Comparison of ENCODE assay signal across 8 mouse cellular contexts in genomic region chr1:182340821-182341781, GRCm38 (mm10). TPM values are rescaled to one million over a fixed set of nuclear protein-coding genes. Genes with fewer than 3 reads are reported as not detected.
A peak's percentile ranks its signal among the peaks of the same experiment; 100 is the strongest.
DNase-seq lines count a peak whose midpoint lies in the region; ATAC-seq and TF ChIP-seq lines count a peak whose summit lies in the region.

Gene Fbxo28, minus strand, starts transcription at chr1:182341629.

- no peaks in the 10 kb centered on the region for H3K9me3 ChIP-seq in heart, embryonic 11.5 days (replicated peaks; ENCODE audit: control insufficient read depth, low read length)
- no peaks in the 10 kb centered on the region for H3K9me3 ChIP-seq in kidney, embryonic 16.5 days (ENCODE audit: low read length)

- H3K36me3 ChIP-seq in heart, embryonic 11.5 days (ENCODE audit: control insufficient read depth, insufficient read depth, low read length), result no peaks in the 10 kb centered on the region
- no peaks in the 10 kb centered on the region for H3K36me3 ChIP-seq in kidney, embryonic 16.5 days (ENCODE audit: insufficient read depth, low read length)
- H3K36me3 ChIP-seq in liver, adult 2 months (ENCODE audit: control insufficient read depth, insufficient read depth, low read length), result no peaks in the 10 kb centered on the region
- no peaks in the 10 kb centered on the region for H3K36me3 ChIP-seq in myocyte (ENCODE audit: control insufficient read depth, insufficient read depth)
- 0 out of 2 replicates have a peak, but pooled peaks cover 2% of the 10 kb centered on the region for H3K36me3 ChIP-seq in splenic B cell, adult 2 months (ENCODE audit: control insufficient read depth, insufficient read depth, low read length, poor library complexity, severe bottlenecking)

- peaks cover 16% of the 10 kb centered on the region for H3K4me1 ChIP-seq in heart, embryonic 11.5 days (ENCODE audit: control insufficient read depth, insufficient read depth, low read length)
- peaks cover 23% of the 10 kb centered on the region for H3K4me1 ChIP-seq in kidney, embryonic 16.5 days (ENCODE audit: insufficient read depth, low read length)
- H3K4me1 ChIP-seq in liver, adult 2 months (ENCODE audit: control insufficient read depth, insufficient read depth, low read length), result peaks cover 7% of the 10 kb centered on the region

- H3K4me2 ChIP-seq in heart, embryonic 11.5 days, result peak within 1 kb of the TSS; percentile 88
- peak within 1 kb of the TSS; percentile 95 for H3K4me2 ChIP-seq in kidney, embryonic 16.5 days (replicated peaks; ENCODE audit: low read depth, low read length)
- H3K4me2 ChIP-seq in myocyte (ENCODE audit: low read depth), result peak within 1 kb of the TSS; percentile 86

- WGBS in heart, embryonic 11.5 days (ENCODE audit: insufficient replicate concordance), result under 1% methylated on average over 85 of the region's 93 CpGs
- WGBS in kidney, embryonic 16.5 days, result under 1% methylated on average over 76 of the region's 93 CpGs
- WGBS in liver, adult 2 months, result under 1% methylated on average over 93 of the region's 93 CpGs

- peak; percentile 100 for ATAC-seq in erythroblast, adult 5-6 weeks (replicated peaks; ENCODE audit: low FRiP score, poor library complexity, severe bottlenecking)
- peak; percentile 94 for ATAC-seq in heart, embryonic 11.5 days (replicated peaks; ENCODE audit: insufficient number of reproducible peaks, low FRiP score, low TSS enrichment)
- ATAC-seq in kidney, embryonic 16.5 days (ENCODE audit: low FRiP score, low TSS enrichment), result peak; percentile 97

- peaks cover 12% of the 10 kb centered on the region for H3K79me2 ChIP-seq in liver, adult 2 months (ENCODE audit: control insufficient read depth, insufficient read depth, low read length)
- peaks cover 52% of the 10 kb centered on the region for H3K79me2 ChIP-seq in myocyte (ENCODE audit: control insufficient read depth, insufficient read depth)

- H3K9ac ChIP-seq in heart, embryonic 11.5 days (ENCODE audit: low read depth, low read length), result peak within 1 kb of the TSS; percentile 97
- H3K9ac ChIP-seq in kidney, embryonic 16.5 days (replicated peaks; ENCODE audit: low read length), result peak within 1 kb of the TSS; percentile 86
- H3K9ac ChIP-seq in liver, adult 2 months (ENCODE audit: low read depth, low read length), result peak within 1 kb of the TSS; percentile 99

- DNase-seq in B cell, adult 2 months, result peak; percentile 59 to 69
- peak; percentile 98 for DNase-seq in brain, adult 2 months (ENCODE audit: low read depth, low spot score)
- peak; percentile 84 for DNase-seq in liver, adult 2 months (ENCODE audit: extremely low read depth, low read depth, low spot score)
- DNase-seq in splenic B cell, adult 2 months (ENCODE audit: low read depth, low spot score), result peak; percentile 72

- no peaks in the 10 kb centered on the region for H3K27me3 ChIP-seq in heart, embryonic 11.5 days (ENCODE audit: control insufficient read depth, insufficient read depth, low read length)
- H3K27me3 ChIP-seq in kidney, embryonic 16.5 days (ENCODE audit: insufficient read depth, low read length), result no peaks in the 10 kb centered on the region
- H3K27me3 ChIP-seq in liver, adult 2 months (ENCODE audit: control insufficient read depth, insufficient read depth, low read length), result no peaks in the 10 kb centered on the region
- H3K27me3 ChIP-seq in myocyte (ENCODE audit: control insufficient read depth, insufficient read depth, insufficient read length), result no peaks in the 10 kb centered on the region
- no peaks in the 10 kb centered on the region for H3K27me3 ChIP-seq in splenic B cell, adult 2 months (ENCODE audit: control insufficient read depth, insufficient read depth, low read length, poor library complexity, severe bottlenecking)

- peak within 1 kb of the TSS; percentile 98 for H3K4me3 ChIP-seq in heart, embryonic 11.5 days (ENCODE audit: low read depth, low read length)
- peak within 1 kb of the TSS; percentile 72 for H3K4me3 ChIP-seq in kidney, embryonic 16.5 days (ENCODE audit: low read length)
- H3K4me3 ChIP-seq in liver, adult 2 months (ENCODE audit: insufficient read depth, low read depth, low read length), result peak within 1 kb of the TSS; percentile 100
- H3K4me3 ChIP-seq in myocyte, result peak within 1 kb of the TSS; percentile 42

- peak within 1 kb of the TSS; percentile 96 for H3ac ChIP-seq in myocyte (ENCODE audit: control insufficient read depth, insufficient read length)

- peak; percentile 54; the same call in 1 of the 2 replicates for TF ChIP-seq POLR2A in liver, adult 2 months (IDR thresholded peaks at IDR 0.05; ENCODE audit: extremely low read depth, insufficient read depth, low read length)
- TF ChIP-seq POLR2A in myocyte (IDR thresholded peaks at IDR 0.05; ENCODE audit: insufficient read length, low read depth), result peak; percentile 89

- no peak for TF ChIP-seq CTCF in liver, adult 2 months (IDR thresholded peaks at IDR 0.05; ENCODE audit: low read depth, low read length)

- peak within 1 kb of the TSS; percentile 72 for H3K27ac ChIP-seq in heart, embryonic 11.5 days (ENCODE audit: low read depth, low read length)
- H3K27ac ChIP-seq in kidney, embryonic 16.5 days (ENCODE audit: low read length), result peak within 1 kb of the TSS; percentile 81
- peak within 1 kb of the TSS; percentile 59 for H3K27ac ChIP-seq in liver, adult 2 months (replicated peaks; ENCODE audit: insufficient read depth, low read depth, low read length)

TF ChIP-seq in myocyte, 11 proteins besides CTCF, POLR2A, EP300 and RAD21:
- TF ChIP-seq MAX (IDR thresholded peaks at IDR 0.05; ENCODE audit: low read depth) (no peak), MYOD1 (IDR thresholded peaks at IDR 0.05; ENCODE audit: control insufficient read depth in 1 of 3, insufficient read length in 2 of 3, low read depth in 2 of 3) (peak in 2 of 3 experiments; percentile 57 to 67), POLR2AphosphoS2 (IDR thresholded peaks at IDR 0.05; ENCODE audit: insufficient read length, low read depth) (peak; percentile 90), MYOG (IDR thresholded peaks at IDR 0.05; ENCODE audit: control insufficient read depth in 1 of 3, insufficient read depth in 1 of 3, insufficient read length in 2 of 3, low read depth in 2 of 3) (peak in 2 of 3 experiments; percentile 59 to 76)
TF ChIP-seq in myocyte: peak in this region for 3.

RNA-seq across cellular contexts. Expression of gene Fbxo28, which starts in this region (rescaled TPM):
- 4.4 and 6.3 TPM in 2 replicates for total RNA-seq in erythroblast, adult 5-6 weeks (2015; ENCODE audit: low replicate concordance)
- total RNA-seq in erythroblast, adult 5-6 weeks (2017; ENCODE audit: low replicate concordance), result 5.0 and 10.7 TPM in 2 replicates
- polyA plus RNA-seq in heart, embryonic 11.5 days (2014; fragmentation: Nextera tagmentation; extraction: Ambion mirVana), result 16.0 and 18.3 TPM in 2 replicates
- 18.0 and 18.3 TPM in 2 replicates for polyA plus RNA-seq in kidney, embryonic 16.5 days (2015; fragmentation: Nextera tagmentation; extraction: Ambion mirVana)
- 5.0 and 5.9 TPM in 2 replicates for total RNA-seq in liver, adult 2 months (2014; rRNA removed)
- 4.7 TPM in 2 replicates for polyA plus RNA-seq in liver, adult 2 months (2012; rRNA removed)
- polyA plus RNA-seq in myocyte (2012; fragmentation: generic; extraction: Trizol), result 16.9 TPM

Comparison
In these comparisons a context has a peak if more than half of its experiments do, and no peak if none do; other contexts are left out.
1. Peak in every context shown above with its lines: DNase-seq, ATAC-seq, H3K4me3 ChIP-seq and H3K27ac ChIP-seq.
2. H3K4me3 ChIP-seq: peak in every context shown above with its lines; median percentile 100 in liver, adult 2 months; 98 in heart, embryonic 11.5 days; 72 in kidney, embryonic 16.5 days; 42 in myocyte.